Mouse (Mus musculus) heart, embryonic 13.5 days (tissue): ENCODE measurements around the gene Alms1. TPM values are rescaled to one million over a fixed set of nuclear protein-coding genes. Genes with fewer than 3 reads are reported as not detected.
"Not testable (repeated sequence)": the region's sequence is repeated elsewhere in the genome, so short reads cannot be mapped to it uniquely, and the experiment has no call there.

Experiments
- ATAC-seq: fragments of 200-750 bp; cut with Nextera tagmentation; 2 replicates; pipeline ENCODE4 v1.8.0; 2017; ENCODE audit warnings: moderate TSS enrichment; ENCODE audit not compliant: insufficient number of reproducible peaks, low FRiP score, low TSS enrichment; ENCODE audit errors: extremely low read depth
- H3K27ac ChIP-seq: fragments of 300-500 bp; sonication (generic); replicated peaks from 2 replicates; pipeline ENCODE4 v1.5.1; 2015; ENCODE audit warnings: moderate library complexity, mild to moderate bottlenecking, inconsistent platforms
- H3K27me3 ChIP-seq: fragments of 300-500 bp; sonication (generic); replicated peaks from 2 replicates; pipeline ENCODE4 v1.6.1; 2015; ENCODE audit warnings: mild to moderate bottlenecking, inconsistent platforms
- H3K36me3 ChIP-seq: fragments of 300-500 bp; sonication (generic); 2 replicates; pipeline ENCODE4 v1.6.1; 2015; ENCODE audit warnings: mild to moderate bottlenecking, inconsistent platforms
- H3K4me1 ChIP-seq: fragments of 300-500 bp; sonication (generic); 2 replicates; pipeline ENCODE4 v1.6.1; 2015; ENCODE audit warnings: inconsistent platforms
- H3K4me2 ChIP-seq: fragments of 300-500 bp; sonication (generic); 2 replicates; pipeline ENCODE4 v1.6.1; 2015; ENCODE audit warnings: inconsistent platforms, mild to moderate bottlenecking, moderate library complexity
- H3K4me3 ChIP-seq: fragments of 300-500 bp; sonication (generic); 2 replicates; pipeline ENCODE4 v1.5.1; 2015; ENCODE audit warnings: moderate library complexity, mild to moderate bottlenecking, inconsistent platforms
- H3K9ac ChIP-seq: fragments of 300-500 bp; sonication (generic); 2 replicates; pipeline ENCODE4 v1.6.1; 2015; ENCODE audit warnings: inconsistent platforms, mild to moderate bottlenecking, moderate library complexity
- H3K9me3 ChIP-seq: fragments of 300-500 bp; sonication (generic); 2 replicates; pipeline ENCODE4 v1.6.1; 2016; ENCODE audit warnings: inconsistent platforms
- WGBS: fragments of 180-500 bp; shearing (Covaris S2); methylation state at CpG from one replicate; pipeline ENCODE4 v1.1.7; 2015; ENCODE audit warnings: mixed read lengths; 5-methylcytosine and 5-hydroxymethylcytosine counted together
- polyA plus RNA-seq: library from polyadenylated mRNA; unstranded; fragments of >200 nt; fragmentation: Nextera tagmentation; extraction: Ambion mirVana; gene quantifications from 2 replicates; pipeline ENCODE4 v1.2.1, GENCODE M21; 2015

The Alms1 gene
- polyA plus RNA-seq, 1 experiment from 2014 or later, result 2.6 TPM

- H3K4me1 ChIP-seq, result peaks cover 21% of the 10 kb centered on the region
Observed at GRCm38 (mm10) chr6:85590116-85590515, 2.8 kb downstream of the Alms1 start.

GRCm38 (mm10) chr6:85599310-85599709 lies 12.0 kb downstream of the Alms1 start:
- Histone ChIP-seq H3K9me3 (no peaks in the 10 kb centered on the region), H3K9ac (no peak overlapping the region), H3K4me3 (no peak overlapping the region), H3K4me1 (no peaks in the 10 kb centered on the region), H3K36me3 (peaks cover 15% of the 10 kb centered on the region), H3K27ac (no peak overlapping the region), H3K4me2 (no peak overlapping the region), H3K27me3 (no peaks in the 10 kb centered on the region)
- ATAC-seq, result no peak
- WGBS, result 46% methylated on average over 1 of the region's 1 CpGs

More at GRCm38 (mm10) chr6:85590116-85590515, 2.8 kb downstream of the Alms1 start:
- no peak overlapping the region; the same call in 1 of the 2 replicates for H3K4me2 ChIP-seq
- H3K36me3 ChIP-seq, result no peaks in the 10 kb centered on the region
- H3K27me3 ChIP-seq, result no peaks in the 10 kb centered on the region
- 68% methylated on average over 2 of the region's 2 CpGs for WGBS
- no peak overlapping the region for H3K9ac ChIP-seq
- H3K4me3 ChIP-seq, result no peak overlapping the region
- no peak for ATAC-seq
- H3K9me3 ChIP-seq, result no peaks in the 10 kb centered on the region
- H3K27ac ChIP-seq, result no peak overlapping the region

DNA sequence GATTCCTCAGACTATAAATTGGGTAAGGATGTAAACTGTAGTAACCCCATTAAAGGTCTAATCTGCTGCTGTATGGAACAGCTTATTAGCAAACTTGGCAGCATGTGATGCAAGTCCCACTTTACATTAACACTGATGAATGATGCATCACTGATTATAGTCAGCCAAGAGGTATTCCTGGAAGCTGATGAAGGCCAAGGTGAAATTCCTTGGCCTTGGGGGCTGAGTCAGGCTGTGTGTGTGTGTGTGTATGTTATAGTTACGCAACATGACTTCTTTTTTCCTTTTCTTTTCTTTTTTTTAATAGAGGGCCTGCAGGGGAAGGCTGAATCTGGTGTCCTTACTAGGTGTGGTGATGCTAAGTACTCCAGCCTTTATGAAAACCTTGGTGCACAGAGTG lies 23.2 kb downstream of the Alms1 start:
- H3K36me3 ChIP-seq, result peaks cover 54% of the 10 kb centered on the region
- no peak overlapping the region for H3K4me2 ChIP-seq
- no peak overlapping the region for H3K4me3 ChIP-seq
- H3K27me3 ChIP-seq, result no peaks in the 10 kb centered on the region
- 88% methylated on average over 1 of the region's 1 CpGs for WGBS
- no peak overlapping the region for H3K9ac ChIP-seq
- no peak overlapping the region for H3K27ac ChIP-seq
- no peaks in the 10 kb centered on the region for H3K9me3 ChIP-seq
- H3K4me1 ChIP-seq, result no peaks in the 10 kb centered on the region
- no peak for ATAC-seq

DNA sequence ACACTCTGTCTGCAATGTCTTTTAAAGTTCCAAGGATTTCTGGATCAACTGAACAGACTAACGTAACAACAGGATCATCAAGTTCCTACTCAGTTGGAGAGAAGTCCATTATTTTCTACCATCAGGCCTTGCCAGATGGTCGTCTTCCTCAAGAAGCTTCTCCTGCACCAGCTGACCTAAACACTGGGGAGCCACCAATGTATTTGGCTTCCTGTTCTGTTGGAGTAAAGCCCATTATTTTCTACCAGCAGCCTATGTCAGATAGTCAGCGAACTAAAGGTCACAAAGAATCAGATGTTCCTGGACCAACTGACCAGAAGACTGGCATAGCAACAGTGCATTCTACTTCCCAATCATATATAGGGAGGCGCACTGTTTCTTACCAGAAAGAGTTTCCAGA lies 33.5 kb downstream of the Alms1 start:
- Histone ChIP-seq H3K9me3 (no peaks in the 10 kb centered on the region), H3K27me3 (no peaks in the 10 kb centered on the region), H3K36me3 (peaks cover 88% of the 10 kb centered on the region), H3K27ac (no peak overlapping the region), H3K4me1 (no peaks in the 10 kb centered on the region), H3K4me2 (no peak overlapping the region), H3K4me3 (no peak overlapping the region), H3K9ac (no peak overlapping the region)
- 83% methylated on average over 4 of the region's 4 CpGs for WGBS
- ATAC-seq, result no peak

- H3K9me3 ChIP-seq, result no peaks in the 10 kb centered on the region
- peaks cover 84% of the 10 kb centered on the region for H3K36me3 ChIP-seq
- no peaks in the 10 kb centered on the region for H3K4me1 ChIP-seq
- no peak overlapping the region for H3K4me2 ChIP-seq
- H3K9ac ChIP-seq, result no peak overlapping the region
- ATAC-seq, result no peak
- H3K4me3 ChIP-seq, result no peak overlapping the region
- no peak overlapping the region for H3K27ac ChIP-seq
- 86% methylated on average over 5 of the region's 5 CpGs for WGBS
- H3K27me3 ChIP-seq, result no peaks in the 10 kb centered on the region
Observed at GRCm38 (mm10) chr6:85621600-85621999, 34.3 kb downstream of the Alms1 start.

GRCm38 (mm10) chr6:85624511-85624910 lies 37.2 kb downstream of the Alms1 start:
- ATAC-seq, result no peak

DNA sequence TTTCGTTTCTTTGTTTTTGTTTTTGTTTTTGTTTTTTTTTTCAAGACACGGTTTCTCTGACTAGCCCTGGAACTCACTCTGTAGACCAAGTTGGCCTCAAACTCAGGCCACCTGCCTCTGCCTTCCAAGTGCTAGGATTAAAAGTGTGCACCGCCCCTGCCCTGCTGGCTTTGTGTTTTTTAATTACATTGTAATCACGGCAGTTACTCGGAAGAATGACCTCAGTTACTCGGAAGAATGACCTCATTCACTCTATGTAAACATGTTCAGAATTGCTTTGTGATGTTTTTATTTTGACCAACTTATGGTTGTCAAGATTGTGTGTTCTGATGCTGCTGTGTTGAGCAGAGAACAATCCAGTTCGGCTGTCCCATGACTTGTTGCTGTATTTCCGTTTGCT lies 45.8 kb downstream of the Alms1 start:
- WGBS, result 77% methylated on average over 8 of the region's 8 CpGs
- H3K27me3 ChIP-seq, result no peaks in the 10 kb centered on the region

More at GRCm38 (mm10) chr6:85624511-85624910, 37.2 kb downstream of the Alms1 start:
- Histone ChIP-seq H3K27me3 (no peaks in the 10 kb centered on the region), H3K9ac (no peak overlapping the region), H3K4me1 (no peaks in the 10 kb centered on the region), H3K36me3 (peaks cover 88% of the 10 kb centered on the region), H3K4me3 (no peak overlapping the region), H3K9me3 (no peaks in the 10 kb centered on the region; the same call in 1 of the 2 replicates), H3K27ac (no peak overlapping the region), H3K4me2 (no peak overlapping the region)
- 94% methylated on average over 4 of the region's 4 CpGs for WGBS

DNA sequence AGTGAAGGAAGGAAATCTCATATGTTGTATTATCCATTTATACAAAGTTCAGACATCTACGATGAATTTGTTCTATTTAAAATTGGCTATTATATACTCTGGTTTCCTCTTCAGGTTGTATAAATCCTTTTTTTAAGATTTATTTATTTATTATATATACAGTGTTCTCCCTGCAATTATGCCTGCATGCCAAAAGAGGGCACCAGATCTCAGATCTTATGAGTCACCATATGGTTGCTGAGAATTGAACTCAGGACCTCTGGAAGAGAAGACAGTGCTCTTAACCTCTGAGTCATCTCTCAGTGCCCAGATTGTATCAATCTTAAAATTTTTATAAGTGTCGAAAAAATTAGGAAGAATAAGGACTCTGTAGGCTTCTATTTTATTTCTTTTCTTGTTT lies 65.9 kb downstream of the Alms1 start:
- H3K27ac ChIP-seq, result no peak overlapping the region
- 0 out of 2 replicates have a peak, but pooled peaks cover 4% of the 10 kb centered on the region for H3K4me1 ChIP-seq
- H3K4me3 ChIP-seq, result no peak overlapping the region
- H3K9me3 ChIP-seq, result no peaks in the 10 kb centered on the region
- H3K9ac ChIP-seq, result no peak overlapping the region
- H3K36me3 ChIP-seq, result peaks cover 29% of the 10 kb centered on the region
- no peak for ATAC-seq
- H3K4me2 ChIP-seq, result no peak overlapping the region
- no peaks in the 10 kb centered on the region for H3K27me3 ChIP-seq
- 86% methylated on average over 2 of the region's 2 CpGs for WGBS

More for the DNA sequence above, 45.8 kb downstream of the Alms1 start:
- no peak overlapping the region for H3K4me3 ChIP-seq
- ATAC-seq, result no peak
- no peak overlapping the region for H3K27ac ChIP-seq
- H3K9me3 ChIP-seq, result no peaks in the 10 kb centered on the region
- H3K9ac ChIP-seq, result no peak overlapping the region
- H3K4me1 ChIP-seq, result no peaks in the 10 kb centered on the region
- H3K36me3 ChIP-seq, result peaks cover 43% of the 10 kb centered on the region
- no peak overlapping the region for H3K4me2 ChIP-seq

DNA sequence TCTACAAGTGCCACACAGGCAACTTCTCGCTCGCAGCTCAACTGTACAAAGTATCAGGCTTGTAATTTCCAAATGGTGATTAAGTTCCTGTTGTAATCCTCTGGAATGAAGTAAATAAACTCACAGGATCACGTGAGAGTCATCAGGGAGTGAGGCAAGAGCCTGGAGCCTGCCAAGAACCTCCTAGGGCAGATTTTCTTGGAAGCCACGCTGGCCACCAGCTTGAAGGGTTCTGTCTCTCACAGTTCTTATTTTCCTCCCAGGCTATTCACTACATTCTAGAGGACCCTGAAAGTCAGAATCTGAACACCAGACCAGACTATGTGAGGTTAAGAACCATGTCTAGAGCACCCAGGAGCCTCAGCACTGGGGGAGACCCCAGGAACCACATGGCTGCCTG lies 114.6 kb downstream of the Alms1 start:
- not testable (repeated sequence) for H3K4me2 ChIP-seq, H3K4me1 ChIP-seq, H3K9me3 ChIP-seq, H3K9ac ChIP-seq, H3K27me3 ChIP-seq, H3K36me3 ChIP-seq, ATAC-seq, H3K4me3 ChIP-seq, H3K27ac ChIP-seq
- WGBS, result 74% methylated on average over 2 of the region's 4 CpGs

- H3K36me3 ChIP-seq, H3K4me2 ChIP-seq, H3K9me3 ChIP-seq, ATAC-seq, H3K4me1 ChIP-seq, H3K27ac ChIP-seq, H3K27me3 ChIP-seq, H3K4me3 ChIP-seq, H3K9ac ChIP-seq: not testable (repeated sequence)
- WGBS, result 87% methylated on average over 5 of the region's 5 CpGs
Observed at GRCm38 (mm10) chr6:85709206-85709605, 121.9 kb downstream of the Alms1 start.

- not testable (repeated sequence) for H3K4me3 ChIP-seq, H3K36me3 ChIP-seq, H3K4me1 ChIP-seq, H3K27me3 ChIP-seq, H3K27ac ChIP-seq, H3K4me2 ChIP-seq, H3K9me3 ChIP-seq, H3K9ac ChIP-seq, ATAC-seq
- 60% methylated on average over 1 of the region's 1 CpGs for WGBS
Observed at GRCm38 (mm10) chr6:85709607-85710006, 122.3 kb downstream of the Alms1 start.

DNA sequence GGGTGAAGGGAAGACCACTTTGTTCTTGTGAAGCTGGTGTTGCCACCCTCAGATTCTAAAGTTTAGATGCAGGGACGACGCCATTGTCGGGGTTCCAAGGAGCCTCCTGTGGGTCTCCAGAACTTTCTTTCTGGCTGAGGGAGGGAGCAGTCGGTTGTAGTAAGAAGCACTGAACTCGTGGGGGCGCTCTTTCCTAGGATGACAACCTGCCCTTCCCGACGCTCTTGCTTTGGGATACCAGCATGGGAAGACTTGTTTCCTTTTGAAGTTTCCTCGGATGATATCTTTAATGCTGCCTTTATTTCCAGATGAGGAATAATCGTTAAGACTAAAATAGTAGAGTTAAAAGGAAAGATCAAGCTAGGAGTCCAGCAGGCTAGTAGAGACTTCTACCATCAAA lies 125.8 kb downstream of the Alms1 start, which contains the start of gene Nat8f7:
Gene Nat8f7, minus strand, starts transcription at position 101 of the 400 bp plus-strand sequence.
- not testable (repeated sequence) for ATAC-seq, H3K27me3 ChIP-seq, H3K36me3 ChIP-seq, H3K4me3 ChIP-seq, H3K27ac ChIP-seq, H3K9me3 ChIP-seq, H3K4me1 ChIP-seq, H3K9ac ChIP-seq, H3K4me2 ChIP-seq
- WGBS, result 80% methylated on average over 10 of the region's 10 CpGs
